ENCODE assay signal across 9 mouse cellular contexts in the genomic region with DNA sequence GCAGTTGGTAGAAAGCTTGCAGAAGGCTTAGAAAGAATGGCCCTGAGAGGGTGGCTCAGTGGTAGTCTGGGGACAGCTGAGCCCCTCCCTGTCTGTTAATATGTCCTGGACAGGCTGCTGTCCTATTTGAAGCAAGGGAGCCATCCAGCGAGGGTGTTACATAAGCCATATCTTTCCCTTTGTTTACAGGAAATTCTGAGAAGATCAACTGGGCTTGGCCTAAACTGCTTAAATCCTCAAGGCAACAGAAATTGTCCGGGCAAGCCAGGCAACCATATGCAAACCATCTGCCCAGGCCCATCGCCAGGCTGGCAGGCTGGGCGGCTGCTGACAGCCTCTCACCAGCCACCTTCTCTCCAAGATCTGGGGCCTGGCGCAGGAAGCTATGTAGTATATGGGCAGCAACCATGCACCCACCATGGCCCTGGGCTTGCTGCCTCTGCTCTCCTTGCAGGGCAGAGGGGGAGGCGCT. TPM values are rescaled to one million over a fixed set of nuclear protein-coding genes. Genes with fewer than 3 reads are reported as not detected.
DNase-seq lines count a peak whose midpoint lies in the region; ATAC-seq and TF ChIP-seq lines count a peak whose summit lies in the region.
"Had no signal": no experiment of that assay in that cellular context is flagged by ENCODE, and none has a peak within 500 bp of the region (broad histone marks: within the 10 kb centered on the region; RNA-seq: fewer than 3 reads in every experiment).

No protein-coding gene starts in this region.

- DNase-seq in urinary bladder, postnatal 36 days (ENCODE audit: low spot score in 2 of 2): peak; percentile 33 to 46
- DNase-seq in urinary bladder, postnatal 10 days (ENCODE audit: low spot score): no peak
- DNase-seq in heart, adult 18-20 months: peak; percentile 76 to 78
- peak; percentile 42 for DNase-seq in left cerebral cortex, adult 11 months (ENCODE audit: low spot score)
- DNase-seq in ovary, adult 18-20 months (ENCODE audit: low spot score): no peak
- DNase-seq in liver, postnatal 0 days: no peak
- DNase-seq in thymus, postnatal 0 days (ENCODE audit: low spot score): no peak

- H3K9me3 ChIP-seq in stomach, embryonic 16.5 days (replicated peaks; ENCODE audit: control insufficient read depth, low read length): no peaks in the 10 kb centered on the region
- H3K9me3 ChIP-seq in liver, postnatal 0 days (ENCODE audit: low read length): no peaks in the 10 kb centered on the region

- no peak overlapping the region for H3K4me2 ChIP-seq in stomach, embryonic 16.5 days (ENCODE audit: low read depth, low read length)
- no peak overlapping the region for H3K4me2 ChIP-seq in liver, postnatal 0 days (ENCODE audit: low read depth, low read length)

- TF ChIP-seq EP300 in liver, postnatal 0 days (IDR thresholded peaks at IDR 0.05; ENCODE audit: low read depth): no peak

- no peak overlapping the region for H3K4me3 ChIP-seq in stomach, embryonic 16.5 days (replicated peaks; ENCODE audit: low read length)
- no peak overlapping the region for H3K4me3 ChIP-seq in liver, postnatal 0 days (ENCODE audit: low read depth, low read length)

- H3K27ac ChIP-seq in stomach, embryonic 16.5 days (ENCODE audit: low read length): peak overlapping the region; percentile 4; the same call in 1 of the 2 replicates
- no peak overlapping the region for H3K27ac ChIP-seq in liver, postnatal 0 days (ENCODE audit: low read depth)
- H3K27ac ChIP-seq: liver, embryonic 14.5 days had no signal

- H3K27me3 ChIP-seq in stomach, embryonic 16.5 days (ENCODE audit: control insufficient read depth, insufficient read depth, low read length): no peaks in the 10 kb centered on the region
- no peaks in the 10 kb centered on the region for H3K27me3 ChIP-seq in liver, postnatal 0 days (ENCODE audit: insufficient read depth, low read length)

- ATAC-seq in stomach, embryonic 16.5 days (ENCODE audit: insufficient read depth, low FRiP score): peak; percentile 47; the same call in 1 of the 2 replicates
- no peak; the same call in 1 of the 2 replicates for ATAC-seq in liver, postnatal 0 days

- H3K4me1 ChIP-seq in stomach, embryonic 16.5 days (ENCODE audit: control insufficient read depth, insufficient read depth, low read length): peaks cover 8% of the 10 kb centered on the region
- H3K4me1 ChIP-seq in liver, postnatal 0 days (ENCODE audit: insufficient read depth): peaks cover 9% of the 10 kb centered on the region; the same call in 1 of the 2 replicates

- no peaks in the 10 kb centered on the region for H3K36me3 ChIP-seq in stomach, embryonic 16.5 days (ENCODE audit: control insufficient read depth, insufficient read depth, low read length)
- H3K36me3 ChIP-seq in liver, postnatal 0 days (replicated peaks; ENCODE audit: insufficient read depth, low read length): no peaks in the 10 kb centered on the region

- no peak overlapping the region for H3K9ac ChIP-seq in stomach, embryonic 16.5 days (ENCODE audit: low read length)
- no peak overlapping the region for H3K9ac ChIP-seq in liver, postnatal 0 days (replicated peaks)
- H3K9ac ChIP-seq: liver, embryonic 14.5 days had no signal

- WGBS in stomach, embryonic 16.5 days: 62% methylated on average over 6 of the region's 6 CpGs
- 78% methylated on average over 6 of the region's 6 CpGs for WGBS in liver, postnatal 0 days (ENCODE audit: insufficient replicate concordance)

- TF ChIP-seq CTCF in liver, postnatal 0 days (IDR thresholded peaks at IDR 0.05; ENCODE audit: low read depth): no peak

RNA-seq across cellular contexts. Expression of gene Aldh3a1, which starts 18.6 kb away (rescaled TPM):
- 1 to 10 TPM in 1 of 2 experiments, under 1 TPM in 1; 0.60 to 2.9 TPM for total RNA-seq in heart, adult 18-20 months (2021)
- 0.17 and 0.32 TPM in 2 replicates for polyA plus RNA-seq in stomach, embryonic 16.5 days (2015; fragmentation: Nextera tagmentation; extraction: Ambion mirVana)
- 0.09 and 0.12 TPM in 2 replicates for polyA plus RNA-seq in liver, postnatal 0 days (2015; fragmentation: Nextera tagmentation; extraction: Ambion mirVana)
- polyA plus RNA-seq in thymus, postnatal 0 days (2015; fragmentation: Nextera tagmentation; extraction: Ambion mirVana): 1.6 and 2.2 TPM in 2 replicates

RNA-seq across cellular contexts. Expression of gene Aldh3a2, which starts 41.3 kb away (rescaled TPM):
- 10 to 100 TPM; 32.0 to 39.0 TPM for total RNA-seq in heart, adult 18-20 months (2021)
- 52.2 and 54.9 TPM in 2 replicates for polyA plus RNA-seq in stomach, embryonic 16.5 days (2015; fragmentation: Nextera tagmentation; extraction: Ambion mirVana)
- polyA plus RNA-seq in liver, postnatal 0 days (2015; fragmentation: Nextera tagmentation; extraction: Ambion mirVana): 89.8 and 93.3 TPM in 2 replicates
- polyA plus RNA-seq in thymus, postnatal 0 days (2015; fragmentation: Nextera tagmentation; extraction: Ambion mirVana): 43.3 and 47.0 TPM in 2 replicates

RNA-seq across cellular contexts. Expression of gene Usp22, which starts 51.1 kb away (rescaled TPM):
- 10 to 100 TPM; 26.2 to 27.6 TPM for total RNA-seq in heart, adult 18-20 months (2021)
- 91.7 and 94.0 TPM in 2 replicates for polyA plus RNA-seq in stomach, embryonic 16.5 days (2015; fragmentation: Nextera tagmentation; extraction: Ambion mirVana)
- polyA plus RNA-seq in liver, postnatal 0 days (2015; fragmentation: Nextera tagmentation; extraction: Ambion mirVana): 8.7 and 10.0 TPM in 2 replicates
- 51.3 and 53.9 TPM in 2 replicates for polyA plus RNA-seq in thymus, postnatal 0 days (2015; fragmentation: Nextera tagmentation; extraction: Ambion mirVana)

Comparison
In these comparisons a context has a peak if more than half of its experiments do, and no peak if none do; other contexts are left out.
1. DNase-seq: peak in urinary bladder, postnatal 36 days (2 of 2), heart, adult 18-20 months (2 of 2) and left cerebral cortex, adult 11 months (single experiment); none in urinary bladder, postnatal 10 days (single experiment), ovary, adult 18-20 months (single experiment), liver, postnatal 0 days (single experiment) and thymus, postnatal 0 days (single experiment).